Mouse (Mus musculus): Measurements from ENCODE around the gene Rpl36-ps4.
A peak's percentile ranks its signal among the peaks of the same experiment; 100 is the strongest.

Gene Rpl36-ps4

DNA sequence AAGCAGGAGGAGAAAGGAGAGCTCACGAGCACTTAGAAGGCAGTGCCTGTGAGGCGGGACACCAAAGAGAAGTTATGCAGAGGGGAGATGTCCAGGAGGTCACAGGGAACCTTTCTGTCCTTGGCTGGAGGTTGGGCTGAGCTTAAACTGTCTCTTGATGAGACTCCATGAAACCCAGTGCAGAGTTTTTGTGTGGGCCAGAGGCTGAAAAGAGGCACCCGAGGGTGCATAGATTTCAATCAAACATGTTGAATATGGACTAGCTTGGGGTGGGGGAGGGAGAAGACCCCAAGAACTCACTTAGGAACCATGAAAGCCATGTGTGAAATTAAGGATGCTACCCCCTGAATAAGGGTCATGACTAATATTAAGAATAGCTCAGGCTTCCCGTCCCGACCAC, at the start of gene Rpl36-ps4:
Gene Rpl36-ps4 (plus strand): TSS at position 301 of the 400 bp plus-strand sequence.
- DNase-seq (ENCODE audit: low read depth, low spot score) = no peak

- no peak for DNase-seq (ENCODE audit: low read depth, low spot score)
Measured at GRCm38 (mm10) chr17:87871461-87872126, 49.2 kb upstream of the Rpl36-ps4 start.

DNA sequence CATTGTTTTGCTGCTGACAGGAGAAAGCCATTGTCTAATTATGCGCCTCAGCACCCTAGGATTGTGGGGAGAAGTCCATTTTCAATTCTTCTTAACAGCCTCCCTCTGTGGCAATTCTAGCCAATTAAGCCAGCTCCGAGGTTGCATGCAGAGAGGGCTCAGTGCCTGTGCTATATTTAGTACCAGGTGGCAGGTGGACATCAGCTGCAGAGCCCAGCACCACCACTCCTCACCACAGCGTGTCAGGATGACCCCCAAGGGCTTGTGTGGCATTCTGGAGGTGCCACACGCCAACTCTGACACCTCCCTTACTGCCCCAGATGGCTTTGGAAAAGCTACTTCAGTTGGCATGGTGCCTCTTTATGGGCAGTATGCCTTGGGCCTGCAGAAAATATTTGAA, 48.5 kb upstream of the Rpl36-ps4 start:
- no peak for DNase-seq (ENCODE audit: low read depth, low spot score)

DNA sequence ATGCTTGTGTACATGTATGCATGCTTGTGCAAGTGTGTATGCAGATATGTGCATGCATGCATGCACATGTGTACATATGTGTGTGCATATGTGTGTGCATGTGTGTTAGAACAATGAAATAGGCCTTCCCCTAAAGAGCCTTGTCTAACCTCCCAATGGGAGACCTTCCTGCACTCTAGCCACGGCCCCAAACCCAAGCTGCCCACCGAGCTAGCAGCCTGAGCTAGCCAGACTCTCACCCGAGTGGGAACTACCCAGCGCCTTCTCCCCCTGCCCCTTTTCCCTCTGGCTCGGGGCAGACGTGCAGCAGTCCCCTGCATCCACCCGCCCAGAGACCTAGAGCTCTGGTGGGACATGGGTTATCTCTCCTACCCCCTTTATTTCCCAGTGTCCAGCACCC, 47.3 kb upstream of the Rpl36-ps4 start:
- no peak for DNase-seq (ENCODE audit: low read depth, low spot score)

- no peak for DNase-seq (ENCODE audit: low read depth, low spot score)
Measured at GRCm38 (mm10) chr17:87873943-87874342, 46.8 kb upstream of the Rpl36-ps4 start.

- no peak for DNase-seq (ENCODE audit: low read depth, low spot score)
Measured at GRCm38 (mm10) chr17:87875346-87875920, 45.3 kb upstream of the Rpl36-ps4 start.

- DNase-seq (ENCODE audit: low read depth, low spot score) = no peak
Measured at GRCm38 (mm10) chr17:87876295-87877000, 44.3 kb upstream of the Rpl36-ps4 start.

DNA sequence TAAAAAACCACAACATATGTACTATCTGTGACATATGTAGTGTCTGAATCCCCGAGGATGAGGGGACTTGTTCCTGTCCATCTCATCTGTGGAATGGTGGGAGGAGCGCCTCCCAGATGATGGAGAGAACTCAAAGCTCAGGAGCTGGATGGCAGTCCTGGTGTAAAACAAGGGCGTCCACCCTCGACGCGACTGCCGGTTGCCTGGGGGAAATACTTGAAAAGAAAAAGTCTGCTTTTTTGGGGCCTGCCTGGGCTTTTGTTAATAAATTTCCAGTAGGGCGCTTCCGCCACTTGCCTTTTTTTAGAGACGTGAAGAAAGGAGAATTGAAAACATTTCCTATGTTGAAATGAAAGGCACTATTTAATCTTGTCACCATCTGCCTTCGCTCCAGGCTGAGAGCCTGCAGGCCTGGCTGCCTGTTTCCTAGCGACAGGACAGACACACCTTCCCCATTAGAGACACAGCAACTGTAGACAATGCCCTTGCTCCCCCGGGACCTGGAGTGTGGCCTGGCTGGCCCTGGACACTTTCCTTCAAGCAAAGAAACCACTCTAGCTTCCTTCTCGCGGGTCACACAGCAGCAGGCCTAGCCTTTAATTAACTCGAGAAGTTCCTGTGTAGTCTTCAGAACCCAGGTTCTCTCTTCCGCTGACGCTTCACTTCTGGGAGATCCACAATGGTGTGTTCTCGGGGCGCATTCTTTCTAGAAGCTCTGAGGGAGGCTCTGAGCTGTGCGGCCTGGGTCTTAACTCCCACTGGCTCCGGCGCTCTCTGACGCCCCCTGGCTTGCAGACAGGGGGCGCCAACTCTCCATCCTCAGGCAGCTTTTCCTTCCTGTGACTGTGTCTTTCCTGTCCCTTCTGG, 43.3 kb upstream of the Rpl36-ps4 start:
- DNase-seq (ENCODE audit: low read depth, low spot score) = peak; percentile 57

GRCm38 (mm10) chr17:87878556-87879483, 42.0 kb upstream of the Rpl36-ps4 start:
- no peak for DNase-seq (ENCODE audit: low read depth, low spot score)

- no peak for DNase-seq (ENCODE audit: low read depth, low spot score)
Measured at GRCm38 (mm10) chr17:87879484-87880225, 41.1 kb upstream of the Rpl36-ps4 start.

GRCm38 (mm10) chr17:87882594-87882993, 38.2 kb upstream of the Rpl36-ps4 start:
- DNase-seq (ENCODE audit: low read depth, low spot score) = peak; percentile 14

GRCm38 (mm10) chr17:87897175-87897574, 23.6 kb upstream of the Rpl36-ps4 start:
- DNase-seq (ENCODE audit: low read depth, low spot score) = no peak

- no peak for DNase-seq (ENCODE audit: low read depth, low spot score)
Measured at GRCm38 (mm10) chr17:87900677-87901076, 20.1 kb upstream of the Rpl36-ps4 start.

GRCm38 (mm10) chr17:87901163-87901562, 19.6 kb upstream of the Rpl36-ps4 start:
- no peak for DNase-seq (ENCODE audit: low read depth, low spot score)

DNA sequence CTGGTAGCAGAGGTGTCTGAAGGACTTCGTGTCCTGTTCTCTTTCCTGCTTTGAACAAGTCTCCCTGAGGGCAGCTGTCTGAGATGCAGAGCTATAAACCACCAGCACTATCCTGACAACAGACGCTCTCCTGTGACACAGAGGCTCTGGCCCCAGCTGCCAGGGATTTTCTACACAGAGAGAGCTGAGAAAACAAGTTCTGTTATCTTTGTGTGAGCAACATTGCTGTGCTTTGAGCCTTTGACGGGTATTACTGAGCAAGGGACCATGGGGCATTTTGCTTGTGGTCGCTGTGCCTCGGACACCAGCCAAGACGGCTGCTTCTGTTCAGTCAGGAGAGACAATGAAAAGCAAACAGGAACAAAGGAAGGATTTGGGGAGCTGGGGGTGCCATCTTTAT, 17.6 kb upstream of the Rpl36-ps4 start:
- no peak for DNase-seq (ENCODE audit: low read depth, low spot score)

DNA sequence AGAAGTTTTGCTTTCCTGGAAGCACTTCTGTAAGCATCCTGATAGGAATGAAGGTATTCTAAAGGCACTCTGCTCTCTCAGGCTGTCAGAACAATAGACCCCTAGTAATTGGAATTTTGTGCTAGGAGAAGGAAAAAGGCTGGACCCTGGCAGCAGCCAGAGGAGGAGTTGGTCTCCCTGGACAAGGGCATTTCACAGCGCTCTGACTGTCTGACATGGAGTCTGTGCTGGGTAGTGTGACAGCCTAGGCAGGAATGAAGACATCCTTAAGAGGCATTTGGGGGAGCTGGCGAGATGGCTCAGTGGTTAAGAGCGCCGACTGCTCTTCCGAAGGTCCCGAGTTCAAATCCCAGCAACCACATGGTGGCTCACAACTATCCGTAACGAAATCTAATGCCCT, 17.1 kb upstream of the Rpl36-ps4 start:
- DNase-seq (ENCODE audit: low read depth, low spot score) = no peak

- no peak for DNase-seq (ENCODE audit: low read depth, low spot score)
Measured at GRCm38 (mm10) chr17:87915386-87915785, 5.4 kb upstream of the Rpl36-ps4 start.

GRCm38 (mm10) chr17:87918121-87918520, 2.7 kb upstream of the Rpl36-ps4 start:
- no peak for DNase-seq (ENCODE audit: low read depth, low spot score)

DNA sequence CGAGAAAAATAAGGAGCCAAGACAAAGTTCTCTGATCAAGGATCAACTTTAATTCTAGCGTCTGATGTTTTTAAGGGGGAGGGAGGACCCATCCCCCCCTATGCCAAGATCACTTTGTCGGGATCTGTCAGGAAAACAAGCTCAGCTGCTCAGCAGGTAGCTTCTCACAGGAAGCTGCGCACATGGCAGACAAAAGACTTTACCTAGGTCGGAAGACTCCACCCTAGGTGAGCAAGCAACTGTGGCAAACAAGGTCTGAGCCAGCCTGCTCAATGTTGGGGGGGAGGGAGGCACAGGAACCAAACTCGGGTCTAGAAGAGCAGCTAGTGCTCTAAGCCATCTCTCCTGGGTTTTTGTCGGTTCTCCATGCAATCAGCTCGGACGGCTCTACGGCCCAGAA, 13.5 kb downstream of the Rpl36-ps4 start:
- no peak for DNase-seq (ENCODE audit: low read depth, low spot score)

- no peak for DNase-seq (ENCODE audit: low read depth, low spot score)
Measured at GRCm38 (mm10) chr17:87934736-87935135, 14.0 kb downstream of the Rpl36-ps4 start.

Measured in forelimb bud, embryonic 11.5 days (tissue).